Mouse (Mus musculus) spleen, adult 18-20 months (tissue): ENCODE data around the gene Pde10a.

Experiments
- DNase-seq, 2 experiments: peaks; one replicate each; pipeline ENCODE4 v3.0.0; 2022; ENCODE audit warnings: mixed read lengths in 2 of 2

Pde10a gene

DNA sequence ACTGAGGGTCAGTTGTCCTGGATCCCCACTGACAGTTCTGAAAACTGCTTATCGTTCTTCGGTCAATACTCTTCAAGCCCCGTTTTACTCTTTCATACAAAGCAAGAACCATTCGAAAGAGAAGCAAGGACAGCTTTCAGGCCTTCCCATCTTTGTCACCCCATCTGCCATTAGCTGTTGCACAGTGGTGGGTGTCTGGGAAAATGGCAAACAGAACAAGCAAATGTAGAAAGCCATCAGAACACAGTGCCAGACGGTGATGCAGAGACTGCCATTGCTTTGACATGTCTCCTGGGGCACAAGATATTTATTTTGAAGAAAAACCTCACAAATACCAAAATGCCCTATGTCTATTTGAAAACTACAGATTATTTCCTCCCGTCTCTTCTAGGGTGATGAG, 451.6 kb downstream of the Pde10a start:
- no peak for DNase-seq

GRCm38 (mm10) chr17:8977271-8977670, 452.1 kb downstream of the Pde10a start:
- DNase-seq, result no peak

DNA sequence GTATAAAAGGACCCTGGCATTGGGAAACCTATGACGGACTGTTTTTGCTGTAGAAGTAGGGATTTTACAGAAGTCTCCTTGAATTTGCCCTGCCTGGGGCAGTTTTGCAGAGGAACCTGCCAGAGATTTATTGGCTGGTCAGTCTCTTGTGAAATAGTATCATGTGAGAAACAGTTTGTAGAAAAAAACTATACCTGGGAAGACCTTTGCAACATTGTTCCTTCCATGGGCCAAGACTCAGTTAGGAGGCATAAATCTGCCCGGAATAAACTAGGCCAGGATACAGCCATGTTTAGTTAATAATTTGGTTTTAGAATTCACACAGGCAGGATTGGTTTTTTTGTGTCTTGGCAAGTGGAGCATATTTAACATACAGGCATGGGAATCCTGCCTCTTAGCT, 458.4 kb downstream of the Pde10a start:
- no peak for DNase-seq

- no peak for DNase-seq
These were observed 460.5 kb downstream of the Pde10a start for GRCm38 (mm10) chr17:8985714-8986113.

DNA sequence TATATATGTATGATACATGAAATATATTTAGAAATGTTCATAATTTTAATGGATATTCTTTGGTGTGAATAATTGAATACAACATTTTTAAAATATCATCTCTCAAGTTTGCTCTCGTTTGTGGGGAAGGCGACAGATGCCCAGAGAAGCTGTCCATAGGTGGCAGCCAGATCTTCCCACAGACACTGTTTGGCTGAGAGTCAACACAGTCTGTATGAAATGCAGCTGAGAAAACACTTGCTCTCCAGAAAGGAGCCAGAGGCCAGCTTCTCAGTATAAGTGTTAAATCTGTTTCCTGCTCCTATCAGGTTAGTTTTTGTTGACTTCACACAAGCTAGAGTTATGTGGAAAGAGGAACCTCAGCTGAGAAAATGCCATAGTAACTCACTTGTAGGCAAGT, 461.4 kb downstream of the Pde10a start:
- DNase-seq, result no peak

GRCm38 (mm10) chr17:8987369-8987768, 462.2 kb downstream of the Pde10a start:
- no peak for DNase-seq

- DNase-seq, result peak; percentile 69 to 76
These were observed 463.1 kb downstream of the Pde10a start, which contains the start of gene 1700010I14Rik for GRCm38 (mm10) chr17:8988119-8988807. TSS of gene 1700010I14Rik (plus strand) at chr17:8988333.

DNA sequence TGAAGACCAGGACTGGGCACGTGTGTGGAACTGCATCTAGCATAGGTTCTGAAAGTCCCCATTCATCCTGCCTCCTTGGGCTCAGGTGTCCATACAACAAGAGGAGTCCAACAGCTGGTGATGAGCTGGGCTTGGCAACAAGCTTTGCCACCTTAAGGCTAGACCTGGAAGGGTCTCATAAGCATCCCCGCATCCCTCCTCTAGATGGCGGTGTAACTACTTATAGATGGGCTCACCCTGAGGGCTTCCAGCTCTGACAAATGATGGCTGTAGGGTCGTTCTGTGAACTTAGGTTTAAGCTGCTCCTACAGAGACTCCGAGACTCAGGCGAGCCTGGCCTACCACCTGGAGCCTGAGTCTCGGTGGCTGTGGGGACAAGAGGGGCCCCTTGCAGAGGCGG, 466.0 kb downstream of the Pde10a start:
- DNase-seq, result peak in 1 of 2 experiments; percentile 23

- DNase-seq, result no peak
These were observed 470.2 kb downstream of the Pde10a start for GRCm38 (mm10) chr17:8995344-8995743.

GRCm38 (mm10) chr17:9002438-9002837, 477.3 kb downstream of the Pde10a start:
- no peak for DNase-seq

GRCm38 (mm10) chr17:9004516-9004915, 479.3 kb downstream of the Pde10a start:
- DNase-seq, result no peak

GRCm38 (mm10) chr17:9023198-9023942, 498.2 kb downstream of the Pde10a start:
- no peak for DNase-seq

GRCm38 (mm10) chr17:9030181-9030580, 505.0 kb downstream of the Pde10a start:
- DNase-seq, result no peak

DNA sequence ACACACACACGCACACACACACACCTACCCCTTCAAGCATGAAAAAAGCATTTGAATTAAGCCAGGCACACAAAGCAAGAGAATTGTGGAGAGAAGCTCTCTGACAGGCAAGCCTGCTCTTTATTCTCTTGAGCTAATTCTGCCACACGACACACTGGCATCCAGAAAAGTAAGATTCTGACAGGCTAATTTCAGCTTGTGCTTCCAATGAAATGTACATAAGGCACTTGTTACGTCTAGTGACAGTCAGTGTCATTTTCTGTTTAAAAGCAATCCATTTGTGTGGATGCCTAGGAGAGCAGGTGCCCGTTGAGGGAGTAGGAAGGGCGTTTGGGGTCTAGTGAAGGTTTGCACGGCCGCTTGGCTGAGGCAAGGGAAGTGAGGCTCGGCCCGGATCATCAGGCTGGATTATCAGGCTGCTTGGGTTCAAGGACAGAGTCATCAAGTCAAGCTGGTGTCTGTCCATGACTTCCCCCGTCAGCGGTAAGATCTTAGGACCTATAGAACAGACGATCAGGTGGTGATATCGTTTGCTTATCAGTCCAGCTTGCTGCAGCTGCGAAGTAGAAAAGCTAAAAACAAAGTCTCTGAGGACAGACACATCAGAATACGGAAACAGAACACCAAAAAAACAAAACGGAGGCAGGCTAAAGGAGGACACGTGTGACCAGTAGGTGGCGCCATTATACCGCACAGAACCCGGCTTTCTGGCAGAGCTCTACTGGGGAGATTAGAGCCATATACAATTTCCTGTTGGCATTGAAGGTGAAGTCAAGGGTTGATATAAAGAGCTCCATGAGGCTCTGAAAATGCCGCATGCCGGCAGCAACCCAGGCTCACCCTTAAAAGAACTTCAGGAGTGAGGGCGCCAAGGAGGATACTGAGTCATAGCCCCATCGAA, 506.3 kb downstream of the Pde10a start:
- peak in 1 of 2 experiments; percentile 66 for DNase-seq

DNA sequence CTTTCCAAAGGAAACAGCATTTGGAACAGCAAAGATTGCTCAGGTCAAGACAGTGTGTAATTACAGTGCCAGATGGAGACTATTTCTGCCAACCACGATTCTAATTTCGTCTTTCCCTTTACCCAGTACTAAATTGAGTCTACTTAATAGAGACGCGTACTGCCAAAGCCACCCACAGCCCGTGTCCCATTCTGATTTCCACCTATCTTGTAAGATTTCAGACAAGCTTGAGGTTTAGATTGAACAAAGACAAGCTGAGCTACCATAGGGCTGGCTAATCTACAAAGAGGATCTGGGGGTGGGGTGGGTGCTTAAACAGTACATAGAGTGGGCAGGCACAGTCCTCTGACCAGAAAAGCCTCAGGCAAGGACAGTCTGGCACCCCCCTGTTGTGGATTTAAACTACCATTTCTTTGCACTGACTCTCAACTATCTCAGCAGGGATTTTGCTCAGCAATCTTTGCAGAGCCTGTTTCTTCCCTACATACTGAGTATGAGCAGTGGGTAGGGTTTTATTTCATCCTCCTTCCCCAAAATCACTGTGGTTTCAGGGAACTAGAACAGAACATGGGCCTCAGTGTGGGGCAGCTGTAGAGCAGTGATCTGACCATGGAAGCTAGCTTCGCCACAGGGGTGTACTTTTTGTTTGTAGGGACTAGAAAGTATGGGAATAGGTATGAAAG, 507.3 kb downstream of the Pde10a start:
- DNase-seq, result no peak

DNA sequence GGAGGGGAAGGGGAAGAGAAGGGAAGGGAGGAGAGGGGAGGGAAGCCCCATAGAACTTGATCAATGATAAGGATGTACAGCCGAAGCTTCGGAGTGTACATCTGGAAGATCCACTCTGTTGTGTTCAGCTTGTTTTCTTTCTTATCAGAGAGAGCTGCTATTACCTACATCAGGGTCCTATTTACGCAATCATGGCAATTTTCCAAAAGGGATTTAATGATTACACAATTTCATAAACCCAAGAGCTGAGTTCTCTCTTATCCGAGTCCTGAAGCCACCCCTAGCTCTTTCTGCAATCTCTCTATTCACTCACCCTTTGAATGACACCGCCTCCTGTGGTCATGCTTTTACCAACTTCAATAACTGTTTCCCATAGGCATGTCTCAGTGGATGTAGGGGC, 508.3 kb downstream of the Pde10a start:
- no peak for DNase-seq

DNA sequence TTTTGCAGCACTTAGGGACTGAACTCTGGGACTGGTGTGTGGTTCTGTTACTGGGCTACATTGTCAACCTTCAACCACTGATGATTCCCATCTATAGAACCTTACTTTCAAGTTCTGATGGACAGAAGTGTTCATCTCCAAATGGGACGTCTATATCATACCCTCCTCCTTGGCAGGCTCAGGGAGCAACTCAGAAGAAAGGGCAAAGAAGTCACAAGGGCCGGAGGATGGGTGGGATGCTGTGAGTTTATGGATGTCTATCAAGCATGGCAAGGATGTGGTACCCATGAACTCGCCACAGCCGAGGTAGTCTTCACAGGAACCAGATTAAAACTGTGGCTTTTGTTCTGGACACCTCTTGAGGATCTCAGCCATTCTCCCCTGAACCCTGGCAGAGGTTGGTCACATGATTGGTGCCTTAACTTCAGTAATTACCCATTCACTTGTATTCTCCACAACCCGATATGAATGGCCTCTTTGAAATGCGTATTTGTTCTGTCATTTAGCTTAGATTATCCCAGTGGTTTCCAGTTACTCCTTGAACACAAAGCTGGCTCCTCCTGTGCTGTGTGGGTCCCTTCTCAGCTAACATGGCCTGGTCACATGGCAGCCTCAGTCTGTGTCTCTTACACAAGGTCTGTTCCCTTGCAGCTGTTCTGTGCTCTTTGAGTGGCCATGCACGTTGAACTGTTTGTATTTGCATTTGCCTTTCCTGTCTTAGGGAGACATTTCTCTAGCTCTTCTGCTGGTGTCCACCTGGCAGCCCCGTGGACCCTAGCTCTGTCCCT, 510.6 kb downstream of the Pde10a start:
- DNase-seq, result no peak
